Mouse (Mus musculus): ENCODE measurements at regions not wholly inside any gene's neighbourhood (a gene's known extent, or its start where the extent isn't known, plus 50 kb on each side); places are given as distances from the start of the nearest gene placed in this dataset.
"Not testable (repeated sequence)": the region's sequence is repeated elsewhere in the genome, so short reads cannot be mapped to it uniquely, and the experiment has no call there.

DNA sequence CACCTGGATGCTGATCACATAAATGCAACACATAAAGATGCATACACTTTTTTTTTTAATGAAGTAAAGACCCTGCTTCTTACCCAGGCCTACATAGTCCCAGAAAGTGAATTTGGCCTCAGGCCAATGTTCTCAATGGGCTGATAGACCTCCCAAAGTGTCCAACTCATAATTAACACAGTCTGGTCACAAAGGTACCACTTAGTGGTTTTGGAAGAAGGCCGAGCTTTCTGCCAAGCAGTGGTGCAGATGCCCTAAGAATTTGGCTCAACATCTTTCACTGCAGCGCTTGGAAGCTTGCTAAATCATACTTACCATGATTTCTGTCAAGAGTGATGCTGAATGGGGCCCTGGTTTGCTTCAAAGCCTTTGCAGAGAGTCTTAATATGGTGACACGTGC, 706.4 kb upstream of the Rag2 start:
- no peak for DNase-seq (ENCODE audit: low spot score)

DNA sequence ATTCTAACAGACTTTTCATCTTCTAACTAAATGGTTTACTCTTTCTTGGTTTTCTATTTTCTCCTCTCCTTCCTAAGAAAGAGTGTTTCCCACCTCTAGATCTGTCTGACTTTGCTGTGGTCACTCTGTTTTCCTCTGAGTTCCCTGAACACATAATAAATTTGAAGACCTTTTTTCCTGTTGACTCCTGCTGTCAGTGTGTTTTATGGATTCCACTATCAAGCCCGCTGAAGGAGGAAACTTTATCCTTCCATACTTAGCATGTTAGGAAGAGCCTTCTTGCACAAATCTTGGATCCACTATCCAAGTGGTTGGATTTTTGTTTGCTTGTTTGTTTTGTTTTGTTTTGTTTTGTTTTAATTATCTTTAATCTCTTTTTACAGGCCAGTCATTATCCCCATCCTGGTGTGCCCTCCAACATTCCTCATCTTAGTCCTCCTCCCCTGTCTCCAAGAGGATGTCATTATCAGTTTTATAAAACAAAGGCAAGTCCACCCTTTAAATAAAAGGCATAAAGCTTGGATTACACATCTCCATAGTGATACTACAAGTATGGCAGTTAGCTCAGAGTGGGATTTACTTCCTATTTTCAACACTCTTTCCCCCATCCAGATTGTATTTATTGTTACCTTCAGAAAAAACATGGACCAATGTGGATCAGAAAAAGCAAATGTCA, 704.8 kb upstream of the Rag2 start:
- DNase-seq (ENCODE audit: low spot score): no peak

DNA sequence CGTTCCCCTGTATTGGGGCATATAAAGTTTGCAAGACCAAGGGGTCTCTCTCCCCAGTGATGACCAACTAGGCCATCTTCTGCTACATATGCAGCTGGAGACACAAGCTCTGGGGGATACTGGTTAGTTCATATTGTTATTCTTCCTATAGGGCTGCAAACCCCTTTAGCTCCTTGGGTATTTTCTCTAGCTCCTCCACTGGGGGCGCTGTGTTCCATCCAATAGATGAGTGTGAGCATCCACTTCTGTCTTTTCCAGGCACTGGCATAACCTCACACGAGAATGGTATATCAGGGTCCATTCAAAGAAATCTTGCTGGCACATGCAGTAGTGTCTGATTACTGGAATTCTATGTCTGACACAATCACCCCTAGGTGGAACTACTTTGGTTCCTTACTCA, 675.9 kb upstream of the Rag2 start:
- not testable (repeated sequence) for DNase-seq (ENCODE audit: low spot score)

DNA sequence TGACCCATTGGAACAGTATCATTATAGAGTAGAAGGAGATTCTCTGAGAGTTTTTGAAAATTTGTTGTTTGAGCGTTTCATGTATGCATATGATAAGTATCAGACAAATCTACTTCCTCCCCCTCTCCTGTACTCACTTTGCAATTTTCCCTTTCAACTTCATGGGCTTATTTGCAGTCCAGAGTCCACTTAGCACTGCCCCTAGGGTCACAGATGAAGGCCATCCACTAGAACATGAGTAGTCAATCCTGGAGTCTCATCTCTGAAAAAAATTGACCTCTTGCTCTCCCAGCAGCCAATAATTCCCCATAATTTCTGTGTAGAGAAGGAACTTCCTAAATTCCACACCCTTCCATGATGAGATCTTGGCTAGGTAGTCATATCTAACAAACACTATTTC, 665.1 kb upstream of the Rag2 start:
- no peak for DNase-seq (ENCODE audit: low spot score)

DNA sequence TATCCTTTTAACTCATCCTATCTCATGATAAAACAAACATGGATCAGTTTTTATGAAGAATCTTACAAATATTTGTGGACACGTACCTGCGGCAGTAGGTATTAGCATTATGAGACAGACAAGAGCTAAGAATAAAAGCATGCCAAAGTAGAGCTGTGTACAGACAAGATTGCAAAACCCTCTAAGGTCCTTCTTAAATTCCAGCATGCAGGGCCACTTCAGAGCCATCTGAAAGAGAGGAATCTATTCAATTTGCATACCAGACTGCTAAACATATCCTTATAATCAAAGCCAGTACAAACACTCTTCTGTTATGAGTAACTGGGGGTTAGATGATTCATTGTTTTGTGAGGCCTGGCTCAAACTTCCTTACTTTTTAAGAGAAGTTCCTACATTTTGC, 659.9 kb upstream of the Rag2 start:
- no peak for DNase-seq (ENCODE audit: low spot score)

DNA sequence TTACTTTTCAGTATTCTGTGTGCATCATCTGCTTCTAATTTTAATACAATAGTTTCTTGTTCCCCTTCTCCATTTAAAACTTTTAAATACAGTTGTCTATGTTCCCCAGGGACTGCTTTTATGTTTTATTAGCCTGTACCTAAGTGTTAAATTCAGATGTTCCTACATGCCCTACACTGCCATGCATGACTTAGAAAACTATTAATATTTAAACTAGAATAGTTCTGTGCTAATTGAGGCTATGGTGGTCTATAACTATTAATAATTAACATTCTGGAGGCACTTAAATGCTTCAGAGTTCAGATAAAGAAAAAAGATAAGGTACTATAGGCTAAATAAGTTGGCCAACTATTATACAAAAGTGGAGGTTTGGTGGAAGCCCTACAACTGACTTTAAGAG, 647.3 kb upstream of the Rag2 start:
- DNase-seq (ENCODE audit: low spot score): no peak

DNA sequence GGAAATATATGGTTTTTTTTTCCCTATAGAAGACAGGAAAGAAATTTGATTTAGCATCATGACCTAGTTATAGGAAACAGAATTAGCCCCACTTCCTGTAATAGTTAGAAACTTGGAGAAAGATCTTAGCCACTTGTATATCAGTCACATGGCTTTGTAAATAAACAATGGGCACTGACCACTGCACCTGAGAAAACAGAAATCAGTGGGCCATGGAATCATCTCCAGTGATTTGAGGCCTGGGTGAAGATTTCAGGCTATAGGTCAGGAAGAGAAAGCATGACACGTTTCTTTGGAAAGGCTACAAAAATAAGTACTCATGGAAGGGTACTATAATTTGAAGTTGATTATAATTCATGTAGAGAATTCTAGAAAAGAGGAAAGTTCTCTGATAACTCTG, 642.2 kb upstream of the Rag2 start:
- DNase-seq (ENCODE audit: low spot score): no peak

DNA sequence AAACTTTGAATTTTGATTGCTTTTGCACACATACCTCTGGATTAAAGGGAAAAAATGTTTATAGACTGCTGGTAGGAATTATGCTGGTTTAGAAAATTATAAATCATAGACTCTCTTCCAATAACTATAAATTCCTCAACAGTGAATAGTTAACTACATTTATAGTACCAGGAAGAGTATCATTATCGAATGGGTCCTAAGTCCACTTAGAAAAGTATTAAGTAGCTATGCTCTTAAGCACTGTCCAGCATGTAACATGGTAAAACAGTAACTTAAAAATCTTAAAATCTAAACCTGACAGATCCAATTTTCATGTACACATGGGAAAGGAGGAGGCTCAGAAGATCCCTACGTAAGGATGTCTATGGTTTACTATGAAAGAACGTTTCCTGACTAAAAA, 609.2 kb upstream of the Rag2 start:
- no peak for DNase-seq (ENCODE audit: low spot score)

DNA sequence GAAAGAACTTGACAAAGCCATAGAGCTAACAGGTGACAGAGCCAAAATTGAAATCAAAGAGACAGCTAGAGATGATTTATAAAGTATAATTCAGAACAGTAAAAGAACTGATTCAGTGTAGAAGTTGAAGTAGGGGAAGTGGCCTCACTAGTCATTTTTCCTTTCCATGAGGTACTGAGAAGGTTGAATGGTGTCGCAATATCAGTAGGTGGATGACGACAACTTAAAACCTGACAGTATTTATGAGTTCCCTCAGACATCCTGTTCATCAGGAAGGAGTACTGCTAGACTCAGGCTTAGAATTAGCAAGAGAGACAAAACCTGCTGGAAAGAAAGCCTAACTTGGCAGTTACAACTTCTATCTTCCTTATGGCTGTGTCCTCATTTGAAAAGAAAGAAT, 605.1 kb upstream of the Rag2 start:
- DNase-seq (ENCODE audit: low spot score): no peak

DNA sequence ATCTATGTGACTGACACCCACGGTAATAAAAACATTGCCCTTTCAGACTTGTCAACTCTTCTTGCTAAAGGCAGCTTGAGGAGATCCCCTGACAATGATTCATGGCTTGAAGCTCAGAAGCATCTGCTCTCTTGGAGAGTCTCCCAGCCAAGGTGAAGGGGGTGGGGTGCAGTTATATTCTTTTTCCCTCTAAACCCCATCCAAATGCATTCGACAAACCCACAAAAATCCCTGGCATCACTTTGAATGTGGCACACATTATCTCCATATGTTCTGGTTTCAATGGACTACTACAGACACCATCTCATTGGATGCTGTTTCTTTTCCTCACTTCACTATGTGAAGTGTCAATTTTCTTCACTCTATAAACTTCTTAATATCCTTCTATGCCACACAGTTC, 603.0 kb upstream of the Rag2 start:
- no peak for DNase-seq (ENCODE audit: low spot score)

DNA sequence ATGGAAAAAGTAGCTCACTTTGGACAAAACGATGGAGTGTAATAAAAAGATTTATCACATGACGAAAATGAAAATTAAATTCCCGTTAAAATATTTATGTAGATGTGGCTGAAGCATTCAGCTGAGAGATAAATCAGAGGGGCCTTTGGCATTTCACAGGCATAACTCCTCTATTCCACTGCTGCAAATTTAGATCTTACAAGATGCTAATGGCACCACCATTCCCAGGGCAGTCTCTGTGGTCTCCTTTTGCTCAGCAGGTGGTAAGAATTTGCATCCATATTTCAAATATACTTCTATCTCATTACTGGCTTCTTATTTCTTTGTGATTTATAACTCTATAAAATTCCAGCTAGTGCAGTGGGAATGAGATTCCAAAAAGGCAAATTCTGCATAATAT, 581.5 kb upstream of the Rag2 start:
- DNase-seq (ENCODE audit: low spot score): no peak

DNA sequence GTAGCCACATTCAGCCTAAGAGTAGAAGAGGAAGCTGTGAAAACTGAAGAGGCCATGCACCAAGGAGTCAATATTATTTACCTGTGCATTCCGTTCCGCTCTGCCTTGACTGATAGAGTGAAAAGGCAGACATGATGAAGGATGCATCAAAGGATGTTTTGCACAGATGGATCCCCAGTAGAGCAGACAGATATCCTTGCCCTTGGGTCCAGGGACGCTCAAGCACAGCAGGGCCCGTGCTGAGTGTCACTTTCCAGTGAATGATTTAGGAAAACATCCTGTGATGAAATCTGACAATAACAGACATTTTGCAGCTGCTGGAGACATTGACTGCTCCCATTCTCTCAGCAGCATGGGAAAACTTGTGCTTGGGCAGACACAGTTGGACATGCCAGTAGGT, 561.6 kb upstream of the Rag2 start:
- DNase-seq (ENCODE audit: low spot score): no peak

DNA sequence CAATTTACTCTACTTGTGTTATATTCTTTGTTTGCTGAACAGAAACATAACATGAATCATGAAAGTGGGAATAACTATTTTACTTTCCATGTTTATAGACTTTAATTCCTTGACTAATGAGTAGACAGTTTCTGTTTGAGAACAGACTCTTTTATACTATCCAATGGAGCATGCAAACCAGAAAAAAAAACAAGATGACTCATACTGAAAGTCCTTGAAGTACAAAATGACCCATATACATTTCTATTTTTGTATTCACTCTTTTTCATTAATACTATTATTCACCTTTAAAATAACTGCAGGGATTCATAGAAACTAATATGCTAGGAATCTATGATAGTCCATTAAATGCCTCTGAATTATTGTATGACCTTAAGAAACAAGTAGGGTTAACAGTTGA, 549.5 kb upstream of the Rag2 start:
- DNase-seq (ENCODE audit: low spot score): no peak

DNA sequence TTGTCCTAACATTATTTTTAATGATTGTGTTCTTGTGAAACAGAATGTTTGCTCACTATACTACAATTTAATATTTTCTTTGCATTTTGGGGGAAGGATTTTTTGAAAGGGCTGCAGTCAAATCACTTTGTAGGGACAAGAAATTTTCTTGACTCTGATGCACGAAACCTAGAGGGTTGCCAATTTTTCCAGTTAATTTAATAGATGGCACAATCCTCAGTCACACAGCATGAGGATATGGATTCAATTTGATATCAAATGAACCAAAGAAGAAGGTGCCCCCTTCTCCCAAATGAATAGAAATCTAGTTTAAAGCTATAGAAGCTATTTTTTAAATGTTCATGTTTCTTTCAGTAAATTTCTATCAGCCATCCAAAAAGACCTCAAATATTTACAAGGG, 544.3 kb upstream of the Rag2 start:
- no peak for DNase-seq (ENCODE audit: low spot score)

DNA sequence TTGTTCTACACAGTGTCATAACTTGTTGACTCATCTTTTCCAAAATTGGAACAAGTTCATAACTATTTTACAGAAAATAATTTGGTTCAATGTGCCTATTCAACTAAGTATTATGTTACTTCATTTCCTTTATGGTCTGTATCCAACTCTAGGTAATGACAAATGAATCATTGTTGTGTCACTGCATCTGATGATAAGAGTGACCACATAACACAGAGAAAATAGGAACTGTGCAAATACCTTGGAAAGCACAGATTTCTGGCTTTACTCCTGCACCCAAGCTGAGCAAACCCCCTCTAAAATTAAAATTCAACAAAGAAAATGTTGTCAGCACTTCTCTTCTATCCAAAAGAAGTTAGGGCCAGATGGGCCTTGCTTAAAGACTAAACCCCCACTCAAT, 540.7 kb upstream of the Rag2 start:
- no peak for DNase-seq (ENCODE audit: low spot score)

DNA sequence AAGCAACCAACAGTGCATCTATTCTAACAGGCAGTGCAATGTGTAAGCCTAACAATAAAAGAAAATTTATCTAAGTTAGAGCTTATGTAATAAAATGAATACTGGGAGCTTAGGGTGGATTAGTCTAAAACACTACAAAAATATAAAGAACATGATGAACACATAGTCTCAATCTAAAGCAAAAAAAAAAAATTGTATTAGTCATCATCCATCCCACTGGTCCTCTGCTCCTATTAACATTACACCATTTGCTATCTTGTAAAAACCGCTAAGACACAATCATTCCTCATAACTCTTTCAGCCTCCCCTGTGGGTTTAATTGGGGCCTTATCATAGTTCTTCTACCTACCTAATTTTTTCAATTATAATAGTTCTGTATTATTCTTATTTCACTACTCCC, 539.9 kb upstream of the Rag2 start:
- DNase-seq (ENCODE audit: low spot score): no peak

DNA sequence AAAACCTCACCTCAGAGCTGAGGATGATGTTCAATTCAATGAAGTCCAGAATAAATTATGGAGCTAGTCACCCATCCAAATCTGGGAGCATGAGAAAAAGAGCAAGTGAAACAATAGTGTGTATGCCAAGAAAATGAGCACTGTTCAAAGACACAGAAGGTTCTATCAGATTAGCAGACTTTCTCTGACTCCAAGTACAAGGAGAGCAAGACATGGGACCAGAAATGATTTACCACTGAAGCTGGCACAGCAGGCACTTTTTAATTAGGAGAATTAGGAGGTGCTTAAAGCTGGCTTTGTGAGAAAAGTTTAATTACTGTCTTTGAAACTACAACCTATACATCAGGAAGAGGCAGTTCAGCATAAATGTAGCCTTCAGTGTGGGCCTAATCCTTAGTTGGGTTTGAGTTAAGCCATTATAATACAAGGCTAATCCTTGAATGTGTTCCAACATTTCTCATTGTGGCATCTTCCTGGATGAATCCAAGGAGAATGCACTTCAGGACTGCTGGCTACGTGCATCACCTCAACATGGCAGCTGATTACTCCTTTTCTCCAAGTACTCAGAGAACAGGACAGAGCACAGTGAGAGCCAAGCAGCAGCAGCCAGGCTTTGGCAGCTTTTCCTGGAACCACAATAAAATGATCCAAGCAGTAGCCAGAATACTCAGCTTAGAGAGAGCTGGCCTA, 517.2 kb upstream of the Rag2 start:
- DNase-seq (ENCODE audit: low spot score): no peak

DNA sequence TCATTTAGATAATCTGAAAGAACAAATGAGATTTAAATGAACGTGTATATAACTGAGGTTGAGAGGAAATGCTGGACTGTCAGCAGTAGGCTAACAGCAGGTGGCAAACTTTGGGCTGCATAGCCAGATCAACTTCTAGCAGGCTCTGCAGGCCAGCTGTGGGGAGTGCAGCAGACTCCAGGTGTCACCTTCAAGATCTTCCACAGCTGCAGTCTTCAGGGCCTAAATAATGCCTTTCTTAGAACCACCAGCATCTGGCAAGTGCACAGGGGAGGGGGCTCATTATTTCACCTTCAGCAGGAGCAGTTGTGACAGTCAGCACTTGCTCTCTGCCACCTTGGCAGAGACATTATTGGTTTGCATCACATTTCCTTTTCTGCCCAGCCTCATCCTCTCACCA, 487.7 kb upstream of the Rag2 start:
- DNase-seq (ENCODE audit: low spot score): no peak

DNA sequence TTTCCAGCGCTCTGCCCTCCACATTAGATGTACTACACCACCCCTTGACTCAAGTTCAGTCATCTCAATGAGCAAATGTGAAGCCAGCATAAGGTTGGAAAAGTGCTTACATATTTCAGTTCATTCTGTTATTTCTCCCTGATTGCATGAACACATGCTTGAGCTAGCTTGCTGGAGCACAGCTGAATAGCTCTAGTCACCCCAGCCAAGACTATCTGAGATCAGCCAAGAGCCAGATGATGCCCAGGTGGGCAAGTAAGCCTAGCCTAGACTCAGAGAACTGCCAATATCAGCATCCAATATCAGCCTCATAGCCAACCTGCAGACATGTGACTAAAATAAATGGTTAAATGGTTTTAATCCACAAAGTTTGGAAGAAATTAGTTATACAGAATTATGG, 484.6 kb upstream of the Rag2 start:
- DNase-seq (ENCODE audit: low spot score): no peak

DNA sequence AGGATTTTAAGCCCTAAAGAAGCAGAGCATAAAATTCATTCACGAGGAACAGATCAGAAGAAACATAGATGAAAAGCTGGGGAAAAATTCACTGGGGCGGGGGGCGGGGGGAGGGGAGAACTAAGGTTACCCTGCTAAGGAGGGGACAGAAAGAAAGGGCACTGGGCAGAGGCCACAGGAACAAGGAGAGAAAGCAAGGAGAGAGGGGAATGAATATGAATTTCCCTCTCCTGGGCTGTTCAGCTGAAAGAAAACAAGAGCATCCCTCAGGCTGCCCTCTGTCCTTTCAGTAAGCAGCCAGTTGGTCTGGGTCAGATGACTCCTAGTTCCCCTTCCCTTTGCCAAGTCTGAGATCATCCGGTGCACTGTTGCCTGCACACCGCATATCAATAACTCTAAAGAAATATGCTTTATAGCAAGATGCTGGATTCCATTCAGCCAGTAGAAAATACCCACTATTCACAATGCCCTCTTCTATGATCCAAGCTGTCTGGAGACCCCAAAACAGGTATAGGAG, 467.7 kb upstream of the Rag2 start:
- no peak for DNase-seq (ENCODE audit: low spot score)

DNA sequence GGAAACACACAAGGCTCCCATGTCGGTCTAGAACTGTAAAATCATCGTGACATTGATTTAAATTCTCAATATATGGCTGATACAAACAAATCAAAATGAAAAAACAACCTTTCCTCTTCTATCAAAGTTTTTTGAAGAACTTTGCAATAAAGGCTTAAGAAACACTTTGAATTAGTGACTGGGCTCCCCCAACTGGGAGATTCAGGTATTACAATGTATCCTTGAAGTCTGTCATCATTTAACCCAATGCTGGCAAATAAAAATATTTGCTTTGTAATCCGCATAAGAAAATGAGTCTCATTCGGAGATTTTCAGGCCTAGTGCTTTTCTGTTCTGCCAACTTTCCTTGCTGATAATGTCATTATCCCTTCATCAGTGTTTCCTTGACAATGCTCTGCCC, 465.2 kb upstream of the Rag2 start:
- DNase-seq (ENCODE audit: low spot score): no peak

DNA sequence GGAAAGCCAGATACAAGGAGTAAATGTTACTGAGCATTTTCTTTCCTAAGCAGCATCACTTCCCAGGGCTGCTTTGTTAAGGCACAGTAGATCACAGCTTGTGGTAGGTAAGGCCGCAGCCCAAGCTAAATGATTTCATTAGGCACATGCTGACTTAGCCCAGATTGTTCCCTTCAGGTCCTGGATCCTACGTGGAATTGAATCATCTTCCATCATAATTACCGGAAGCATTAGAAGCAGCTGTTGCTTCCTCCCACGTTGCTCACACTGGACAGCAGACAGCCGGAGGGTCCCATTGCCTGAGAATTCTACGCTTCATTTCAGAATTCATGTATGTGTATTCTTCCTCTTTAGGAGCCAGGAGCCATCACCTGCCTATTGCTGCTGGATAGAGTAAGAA, 458.6 kb upstream of the Rag2 start:
- DNase-seq (ENCODE audit: low spot score): no peak

DNA sequence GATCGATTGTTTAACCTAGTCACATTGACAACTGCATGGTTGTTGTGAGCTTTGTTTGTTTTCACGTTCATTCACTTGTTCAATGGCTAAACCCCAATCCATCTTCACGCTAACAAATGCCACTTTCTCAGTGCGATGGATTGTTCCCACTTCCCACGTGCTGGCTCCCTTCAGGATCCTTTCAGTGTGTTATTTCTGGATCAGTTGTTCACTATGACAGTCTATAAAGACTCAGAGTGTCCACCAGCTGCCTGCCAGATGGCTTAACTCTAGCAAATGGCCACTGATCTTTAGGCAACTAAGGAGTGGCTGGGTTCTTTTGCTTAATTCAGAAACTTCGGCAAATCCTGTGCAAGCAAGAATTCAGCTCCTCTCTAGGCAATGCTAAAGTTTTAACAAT, 451.7 kb upstream of the Rag2 start:
- DNase-seq (ENCODE audit: low spot score): no peak

DNA sequence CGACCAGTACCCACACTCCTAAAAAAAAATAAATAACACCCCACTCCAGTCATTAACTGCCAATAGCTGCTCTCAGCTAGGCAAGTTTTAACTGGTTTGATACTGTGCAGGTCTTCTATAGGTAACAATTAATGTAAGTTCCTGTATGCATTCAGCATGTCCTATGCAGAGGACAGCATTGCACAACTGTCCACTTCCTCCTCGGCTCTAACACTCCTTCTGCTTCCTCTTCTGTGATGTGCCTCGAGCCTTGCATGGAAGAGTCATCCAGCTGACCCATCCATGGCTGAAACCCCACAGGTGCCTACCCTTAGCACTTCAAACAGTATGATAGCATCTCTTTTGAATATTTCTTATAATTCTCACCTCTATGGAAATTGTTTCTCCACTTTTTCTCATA, 449.4 kb upstream of the Rag2 start:
- DNase-seq (ENCODE audit: low spot score): no peak
